ENCODE assay signal across 10 mouse cellular contexts in the genomic region with DNA sequence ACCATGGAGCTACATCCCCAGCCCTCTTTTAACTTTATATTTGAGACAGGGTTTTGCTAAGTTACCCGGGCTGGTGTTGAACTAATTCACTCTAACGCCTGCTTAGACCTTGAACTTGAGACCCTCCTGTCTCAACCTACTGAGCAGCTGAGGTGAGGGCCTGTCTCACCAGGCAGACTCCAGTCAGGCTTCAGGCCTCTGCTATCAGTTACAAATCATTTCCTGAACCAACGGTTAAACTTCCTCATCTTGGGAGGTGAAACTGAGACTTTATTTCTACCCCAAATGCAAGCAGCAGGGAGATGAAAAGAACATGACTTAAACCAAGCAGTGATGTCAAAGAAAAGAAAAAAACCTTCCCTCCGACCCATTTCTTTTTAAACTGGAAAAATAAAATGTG.
DNase-seq lines count a peak whose midpoint lies in the region; ATAC-seq lines count a peak whose summit lies in the region.
"Had no signal": no experiment of that assay in that cellular context is flagged by ENCODE, and none has a peak within 500 bp of the region (broad histone marks: within the 10 kb centered on the region; RNA-seq: fewer than 3 reads in every experiment).

No protein-coding gene starts in this region.

- H3K4me1 ChIP-seq in kidney, embryonic 15.5 days: peaks cover 32% of the 10 kb centered on the region
- peaks cover 28% of the 10 kb centered on the region for H3K4me1 ChIP-seq in embryonic facial prominence, embryonic 14.5 days (ENCODE audit: control insufficient read depth, insufficient read depth, low read length)
- H3K4me1 ChIP-seq in hindbrain, embryonic 16.5 days (ENCODE audit: control insufficient read depth, insufficient read depth, low read depth, low read length): peaks cover 28% of the 10 kb centered on the region
- peaks cover 37% of the 10 kb centered on the region for H3K4me1 ChIP-seq in midbrain, embryonic 16.5 days (ENCODE audit: control insufficient read depth, insufficient read depth, low read length)

- H3K9ac ChIP-seq in kidney, embryonic 15.5 days: no peak overlapping the region
- no peak overlapping the region for H3K9ac ChIP-seq in embryonic facial prominence, embryonic 14.5 days (ENCODE audit: low read depth, low read length)
- no peak overlapping the region for H3K9ac ChIP-seq in hindbrain, embryonic 16.5 days (ENCODE audit: low read depth, low read length)
- H3K9ac ChIP-seq in midbrain, embryonic 16.5 days (ENCODE audit: low read depth, low read length): no peak overlapping the region

- DNase-seq in kidney, adult 9 months: no peak
- DNase-seq in embryonic facial prominence, embryonic 14.5 days (ENCODE audit: low spot score): no peak
- no peak for DNase-seq in adrenal gland, adult 18-20 months (ENCODE audit: low spot score in 2 of 2)
- DNase-seq in natural killer cell, adult 2 months (ENCODE audit: low spot score in 2 of 2): no peak
- no peak for DNase-seq in Muller cell, postnatal 12 days (ENCODE audit: inconsistent ontology term)
- DNase-seq: layer of hippocampus, postnatal 36 days had no signal

- WGBS in kidney, embryonic 15.5 days: 40% methylated on average over 4 of the region's 4 CpGs
- WGBS in embryonic facial prominence, embryonic 14.5 days: 42% methylated on average over 4 of the region's 4 CpGs
- 74% methylated on average over 4 of the region's 4 CpGs for WGBS in hindbrain, embryonic 16.5 days
- 61% methylated on average over 4 of the region's 4 CpGs for WGBS in midbrain, embryonic 16.5 days

- H3K4me3 ChIP-seq in kidney, embryonic 15.5 days (replicated peaks): no peak overlapping the region
- no peak overlapping the region for H3K4me3 ChIP-seq in embryonic facial prominence, embryonic 14.5 days (ENCODE audit: low read depth, low read length)
- no peak overlapping the region for H3K4me3 ChIP-seq in hindbrain, embryonic 16.5 days (ENCODE audit: low read length)
- no peak overlapping the region for H3K4me3 ChIP-seq in midbrain, embryonic 16.5 days (ENCODE audit: low read depth, low read length)
- H3K4me3 ChIP-seq: heart, embryonic 10.5 days had no signal

- H3K36me3 ChIP-seq in kidney, embryonic 15.5 days: no peaks in the 10 kb centered on the region
- H3K36me3 ChIP-seq in embryonic facial prominence, embryonic 14.5 days (ENCODE audit: control insufficient read depth, insufficient read depth, low read length): no peaks in the 10 kb centered on the region
- no peaks in the 10 kb centered on the region for H3K36me3 ChIP-seq in hindbrain, embryonic 16.5 days (ENCODE audit: control insufficient read depth, insufficient read depth, low read length)
- no peaks in the 10 kb centered on the region for H3K36me3 ChIP-seq in midbrain, embryonic 16.5 days (ENCODE audit: control insufficient read depth, insufficient read depth, low read length)
- H3K36me3 ChIP-seq: heart, embryonic 10.5 days had no signal

- no peaks in the 10 kb centered on the region for H3K27me3 ChIP-seq in kidney, embryonic 15.5 days
- H3K27me3 ChIP-seq in embryonic facial prominence, embryonic 14.5 days (replicated peaks; ENCODE audit: control insufficient read depth, insufficient read depth, low read length): no peaks in the 10 kb centered on the region
- H3K27me3 ChIP-seq in hindbrain, embryonic 16.5 days (replicated peaks; ENCODE audit: control insufficient read depth, insufficient read depth, low read length): no peaks in the 10 kb centered on the region
- no peaks in the 10 kb centered on the region for H3K27me3 ChIP-seq in midbrain, embryonic 16.5 days (ENCODE audit: control insufficient read depth, insufficient read depth, low read depth, low read length)

- H3K27ac ChIP-seq in kidney, embryonic 15.5 days: peak overlapping the region; percentile 49
- peak overlapping the region; percentile 55 for H3K27ac ChIP-seq in embryonic facial prominence, embryonic 14.5 days (replicated peaks; ENCODE audit: low read depth, low read length)
- peak overlapping the region; percentile 29; the same call in 1 of the 2 replicates for H3K27ac ChIP-seq in hindbrain, embryonic 16.5 days (ENCODE audit: low read depth, low read length)
- H3K27ac ChIP-seq in midbrain, embryonic 16.5 days (ENCODE audit: low read length): peak overlapping the region; percentile 63

- no peaks in the 10 kb centered on the region for H3K9me3 ChIP-seq in kidney, embryonic 15.5 days (replicated peaks)
- H3K9me3 ChIP-seq in embryonic facial prominence, embryonic 14.5 days (ENCODE audit: control insufficient read depth, low read length): 0 out of 2 replicates have a peak, but pooled peaks cover 4% of the 10 kb centered on the region
- H3K9me3 ChIP-seq in hindbrain, embryonic 16.5 days (ENCODE audit: control insufficient read depth, low read length): no peaks in the 10 kb centered on the region
- H3K9me3 ChIP-seq in midbrain, embryonic 16.5 days (replicated peaks; ENCODE audit: control insufficient read depth, low read length, poor library complexity, severe bottlenecking): no peaks in the 10 kb centered on the region
- H3K9me3 ChIP-seq: heart, embryonic 10.5 days had no signal

- H3K4me2 ChIP-seq in kidney, embryonic 15.5 days: no peak overlapping the region
- 0 out of 2 replicates have a peak overlapping the region, but pooled peaks have one; percentile 34 for H3K4me2 ChIP-seq in embryonic facial prominence, embryonic 14.5 days (ENCODE audit: low read depth, low read length)
- H3K4me2 ChIP-seq in hindbrain, embryonic 16.5 days (ENCODE audit: low read length): no peak overlapping the region
- no peak overlapping the region for H3K4me2 ChIP-seq in midbrain, embryonic 16.5 days (ENCODE audit: low read length)

- ATAC-seq in kidney, embryonic 15.5 days (replicated peaks; ENCODE audit: low FRiP score): no peak
- no peak for ATAC-seq in embryonic facial prominence, embryonic 14.5 days (ENCODE audit: low read depth)
- ATAC-seq in hindbrain, embryonic 16.5 days: no peak
- ATAC-seq in midbrain, embryonic 16.5 days: no peak
